In genomic region chr9:73319704-73320307, GRCm38 (mm10) we compare ENCODE assay signal across 19 mouse cellular contexts.
DNase-seq lines count a peak whose midpoint lies in the region; ATAC-seq and TF ChIP-seq lines count a peak whose summit lies in the region.
"Had no signal": no experiment of that assay in that cellular context is flagged by ENCODE, and none has a peak within 500 bp of the region (broad histone marks: within the 10 kb centered on the region; RNA-seq: fewer than 3 reads in every experiment).

No protein-coding gene starts in this region.

- no peak for TF ChIP-seq CTCF in heart, postnatal 0 days (IDR thresholded peaks at IDR 0.05; ENCODE audit: low read depth)

- no peak overlapping the region for H3K4me2 ChIP-seq in heart, postnatal 0 days (ENCODE audit: low read depth, low read length)
- H3K4me2 ChIP-seq in heart, embryonic 11.5 days: no peak overlapping the region
- no peak overlapping the region for H3K4me2 ChIP-seq in lung, embryonic 15.5 days
- H3K4me2 ChIP-seq: hindbrain, embryonic 12.5 days; limb, embryonic 15.5 days had no signal

- ATAC-seq in heart, postnatal 0 days (ENCODE audit: insufficient read depth, low read depth): no peak
- no peak for ATAC-seq in heart, embryonic 11.5 days (replicated peaks; ENCODE audit: insufficient number of reproducible peaks, low FRiP score, low TSS enrichment)
- ATAC-seq in lung, embryonic 15.5 days (ENCODE audit: borderline replicate concordance, extremely low read depth, low FRiP score, low TSS enrichment): peak; percentile 67; the same call in 1 of the 2 replicates

- WGBS in heart, postnatal 0 days: 37% methylated on average over 2 of the region's 2 CpGs
- WGBS in heart, embryonic 11.5 days (ENCODE audit: insufficient replicate concordance): 57% methylated on average over 2 of the region's 2 CpGs
- WGBS in lung, embryonic 15.5 days: 31% methylated on average over 2 of the region's 2 CpGs

- H3K27ac ChIP-seq in heart, postnatal 0 days (ENCODE audit: low read depth): no peak overlapping the region
- no peak overlapping the region for H3K27ac ChIP-seq in heart, embryonic 11.5 days (ENCODE audit: low read depth, low read length)
- H3K27ac ChIP-seq in lung, embryonic 15.5 days: peak overlapping the region; percentile 29; the same call in 1 of the 2 replicates
- H3K27ac ChIP-seq: hindbrain, embryonic 12.5 days; limb, embryonic 15.5 days; macrophage; midbrain, embryonic 10.5 days had no signal

- DNase-seq in heart, postnatal 0 days (ENCODE audit: low spot score): peak; percentile 25
- no peak for DNase-seq in lung, postnatal 4 days
- DNase-seq in lung, postnatal 10 days: peak; percentile 33
- DNase-seq in thymus, postnatal 10 days (ENCODE audit: low spot score in 2 of 2): no peak
- DNase-seq in spleen, adult 12 weeks (ENCODE audit: low spot score): no peak
- DNase-seq: adrenal gland, postnatal 36 days; B cell, adult 2 months; cerebellum, adult 2 months; cerebellum, postnatal 36 days; gastrocnemius, postnatal 10 days; kidney, adult 11 months; layer of hippocampus, postnatal 36 days; right cerebral cortex, postnatal 4 days had no signal

- no peak overlapping the region for H3K9ac ChIP-seq in heart, postnatal 0 days (replicated peaks; ENCODE audit: low read depth, low read length)
- no peak overlapping the region for H3K9ac ChIP-seq in heart, embryonic 11.5 days (ENCODE audit: low read depth, low read length)
- H3K9ac ChIP-seq in lung, embryonic 15.5 days: no peak overlapping the region
- H3K9ac ChIP-seq: hindbrain, embryonic 12.5 days; limb, embryonic 15.5 days had no signal

- H3K4me1 ChIP-seq in heart, postnatal 0 days (ENCODE audit: control insufficient read depth, insufficient read depth): no peaks in the 10 kb centered on the region
- H3K4me1 ChIP-seq in heart, embryonic 11.5 days (ENCODE audit: control insufficient read depth, insufficient read depth, low read length): no peaks in the 10 kb centered on the region
- H3K4me1 ChIP-seq in lung, embryonic 15.5 days: 0 out of 2 replicates have a peak, but pooled peaks cover 3% of the 10 kb centered on the region
- H3K4me1 ChIP-seq: hindbrain, embryonic 12.5 days; limb, embryonic 15.5 days; midbrain, embryonic 10.5 days had no signal

- TF ChIP-seq EP300 in heart, postnatal 0 days (IDR thresholded peaks at IDR 0.05; ENCODE audit: low read depth): no peak

- H3K27me3 ChIP-seq in heart, postnatal 0 days (ENCODE audit: control insufficient read depth, insufficient read depth, low read length): no peaks in the 10 kb centered on the region
- no peaks in the 10 kb centered on the region for H3K27me3 ChIP-seq in heart, embryonic 11.5 days (ENCODE audit: control insufficient read depth, insufficient read depth, low read length)
- H3K27me3 ChIP-seq in lung, embryonic 15.5 days: no peaks in the 10 kb centered on the region
- H3K27me3 ChIP-seq: hindbrain, embryonic 12.5 days; limb, embryonic 15.5 days had no signal

- H3K36me3 ChIP-seq in heart, postnatal 0 days (replicated peaks; ENCODE audit: control insufficient read depth, insufficient read depth, low read length): no peaks in the 10 kb centered on the region
- no peaks in the 10 kb centered on the region for H3K36me3 ChIP-seq in heart, embryonic 11.5 days (ENCODE audit: control insufficient read depth, insufficient read depth, low read length)
- H3K36me3 ChIP-seq in lung, embryonic 15.5 days: no peaks in the 10 kb centered on the region
- H3K36me3 ChIP-seq: hindbrain, embryonic 12.5 days; limb, embryonic 15.5 days; midbrain, embryonic 10.5 days had no signal

- H3K4me3 ChIP-seq in heart, postnatal 0 days (ENCODE audit: low read depth, low read length): no peak overlapping the region
- H3K4me3 ChIP-seq in heart, embryonic 11.5 days (ENCODE audit: low read depth, low read length): no peak overlapping the region
- no peak overlapping the region for H3K4me3 ChIP-seq in lung, embryonic 15.5 days
- H3K4me3 ChIP-seq: hindbrain, embryonic 12.5 days; limb, embryonic 15.5 days; midbrain, embryonic 10.5 days had no signal

- no peaks in the 10 kb centered on the region for H3K9me3 ChIP-seq in heart, postnatal 0 days (replicated peaks; ENCODE audit: control insufficient read depth, low read length)
- no peaks in the 10 kb centered on the region for H3K9me3 ChIP-seq in heart, embryonic 11.5 days (replicated peaks; ENCODE audit: control insufficient read depth, low read length)
- no peaks in the 10 kb centered on the region for H3K9me3 ChIP-seq in lung, embryonic 15.5 days
- H3K9me3 ChIP-seq: hindbrain, embryonic 12.5 days; limb, embryonic 15.5 days; midbrain, embryonic 10.5 days had no signal

Comparison
In these comparisons a context has a peak if more than half of its experiments do, and no peak if none do; other contexts are left out.
1. DNase-seq: peak in heart, postnatal 0 days (single experiment) and lung, postnatal 10 days (single experiment); none in lung, postnatal 4 days (0 of 2), thymus, postnatal 10 days (0 of 2) and spleen, adult 12 weeks (single experiment).